13 mouse cellular contexts compared by ENCODE assay signal in the genomic region with DNA sequence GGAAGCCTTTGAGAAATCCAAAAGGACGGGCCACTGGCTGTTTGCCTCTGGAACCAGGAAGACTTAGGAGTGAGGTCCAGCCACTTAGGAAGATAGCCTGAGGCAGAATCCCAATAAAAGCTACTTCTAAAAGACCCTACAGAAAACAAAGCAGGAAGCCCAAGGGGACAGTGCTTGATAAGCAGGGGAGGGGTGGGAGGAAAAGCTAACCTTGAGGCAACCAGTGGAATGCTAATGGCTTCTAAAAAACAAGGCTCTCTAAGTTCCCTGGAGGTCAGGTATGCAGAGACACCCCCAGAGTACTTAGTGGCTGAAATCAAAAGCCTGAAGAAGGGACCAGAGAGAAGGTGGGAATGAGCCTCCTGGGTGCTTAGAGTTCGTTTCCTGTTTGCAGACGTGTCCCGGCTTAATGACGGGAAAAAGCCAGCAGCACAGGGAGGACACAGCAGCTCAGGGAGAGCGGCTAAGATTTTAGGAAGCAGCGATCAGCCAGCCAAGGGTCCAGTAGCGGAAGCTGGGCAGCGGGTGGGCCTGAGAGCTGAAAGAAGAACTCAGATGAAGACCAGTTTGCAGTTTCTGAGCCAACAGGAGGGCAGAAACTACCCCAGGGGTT. TPM values are rescaled to one million over a fixed set of nuclear protein-coding genes. Genes with fewer than 3 reads are reported as not detected.
A peak's percentile ranks its signal among the peaks of the same experiment; 100 is the strongest.
DNase-seq lines count a peak whose midpoint lies in the region; ATAC-seq lines count a peak whose summit lies in the region.
"Had no signal": no experiment of that assay in that cellular context is flagged by ENCODE, and none has a peak within 500 bp of the region (broad histone marks: within the 10 kb centered on the region; RNA-seq: fewer than 3 reads in every experiment).

No protein-coding gene starts in this region.

- H3K9ac ChIP-seq in forebrain, embryonic 12.5 days, result no peak overlapping the region
- H3K9ac ChIP-seq in forebrain, embryonic 13.5 days, result no peak overlapping the region
- no peak overlapping the region for H3K9ac ChIP-seq in kidney, embryonic 15.5 days
- H3K9ac ChIP-seq: liver, embryonic 13.5 days had no signal

- H3K27me3 ChIP-seq in forebrain, embryonic 12.5 days, result no peaks in the 10 kb centered on the region
- no peaks in the 10 kb centered on the region for H3K27me3 ChIP-seq in forebrain, embryonic 13.5 days
- no peaks in the 10 kb centered on the region for H3K27me3 ChIP-seq in kidney, embryonic 15.5 days

- 21% methylated on average over 9 of the region's 9 CpGs for WGBS in forebrain, embryonic 12.5 days
- WGBS in forebrain, embryonic 13.5 days, result 13% methylated on average over 9 of the region's 9 CpGs
- 20% methylated on average over 9 of the region's 9 CpGs for WGBS in kidney, embryonic 15.5 days

- H3K4me1 ChIP-seq in forebrain, embryonic 12.5 days, result peaks cover 18% of the 10 kb centered on the region
- H3K4me1 ChIP-seq in forebrain, embryonic 13.5 days, result peaks cover 14% of the 10 kb centered on the region
- peaks cover 29% of the 10 kb centered on the region for H3K4me1 ChIP-seq in kidney, embryonic 15.5 days
- H3K4me1 ChIP-seq: liver, embryonic 13.5 days had no signal

- H3K27ac ChIP-seq in forebrain, embryonic 12.5 days, result no peak overlapping the region
- no peak overlapping the region for H3K27ac ChIP-seq in forebrain, embryonic 13.5 days
- peak overlapping the region; percentile 66 for H3K27ac ChIP-seq in kidney, embryonic 15.5 days
- H3K27ac ChIP-seq: liver, embryonic 13.5 days had no signal

- H3K4me3 ChIP-seq in forebrain, embryonic 12.5 days (replicated peaks), result no peak overlapping the region
- H3K4me3 ChIP-seq in forebrain, embryonic 13.5 days, result no peak overlapping the region
- H3K4me3 ChIP-seq in kidney, embryonic 15.5 days (replicated peaks), result no peak overlapping the region
- H3K4me3 ChIP-seq: liver, embryonic 13.5 days had no signal

- DNase-seq in kidney, postnatal 25 days, result no peak
- DNase-seq in retina, embryonic 14.5 days (ENCODE audit: low spot score), result peak; percentile 40
- no peak for DNase-seq in retina, postnatal 1 day
- DNase-seq in c-Kit-positive CD71-positive TER-119-positive erythroid progenitor cells, embryonic 14.5 days (ENCODE audit: low spot score), result no peak
- DNase-seq in gastrocnemius, postnatal 25 days, result no peak
- DNase-seq: adrenal gland, postnatal 25 days; cerebellum, adult 11-12 months; liver, embryonic 13.5 days; thymus, adult 2 months had no signal

- H3K9me3 ChIP-seq in forebrain, embryonic 12.5 days, result no peaks in the 10 kb centered on the region
- H3K9me3 ChIP-seq in forebrain, embryonic 13.5 days (replicated peaks), result no peaks in the 10 kb centered on the region
- H3K9me3 ChIP-seq in kidney, embryonic 15.5 days (replicated peaks), result no peaks in the 10 kb centered on the region
- H3K9me3 ChIP-seq: liver, embryonic 13.5 days had no signal

- H3K36me3 ChIP-seq in forebrain, embryonic 12.5 days (replicated peaks), result no peaks in the 10 kb centered on the region
- H3K36me3 ChIP-seq in forebrain, embryonic 13.5 days (ENCODE audit: poor library complexity, severe bottlenecking), result no peaks in the 10 kb centered on the region
- no peaks in the 10 kb centered on the region for H3K36me3 ChIP-seq in kidney, embryonic 15.5 days
- H3K36me3 ChIP-seq: liver, embryonic 13.5 days had no signal

- no peak for ATAC-seq in forebrain, embryonic 12.5 days (ENCODE audit: low FRiP score)
- ATAC-seq in forebrain, embryonic 13.5 days, result no peak
- ATAC-seq in kidney, embryonic 15.5 days (replicated peaks; ENCODE audit: low FRiP score), result 0 out of 2 replicates have a peak, but pooled peaks have one; percentile 33

- H3K4me2 ChIP-seq in forebrain, embryonic 12.5 days, result peak overlapping the region; percentile 19; the same call in 1 of the 2 replicates
- H3K4me2 ChIP-seq in forebrain, embryonic 13.5 days, result no peak overlapping the region
- H3K4me2 ChIP-seq in kidney, embryonic 15.5 days, result peak overlapping the region; percentile 32
- H3K4me2 ChIP-seq: liver, embryonic 13.5 days had no signal

RNA-seq across cellular contexts. Expression of gene Sox11, which starts 30.4 kb away (rescaled TPM):
- 701 and 760 TPM in 2 replicates for polyA plus RNA-seq in forebrain, embryonic 12.5 days (2016; fragmentation: Nextera tagmentation; extraction: Ambion mirVana)
- polyA plus RNA-seq in forebrain, embryonic 13.5 days (2015; fragmentation: Nextera tagmentation; extraction: Ambion mirVana), result 852 and 970 TPM in 2 replicates
- 71.1 and 77.9 TPM in 2 replicates for polyA plus RNA-seq in kidney, embryonic 15.5 days (2015; fragmentation: Nextera tagmentation; extraction: Ambion mirVana)
- under 1 TPM; 0.28 to 0.35 TPM for total RNA-seq in gastrocnemius, postnatal 25 days (2021)
- total RNA-seq: monocyte, adult 5-6 weeks had no signal
